Mouse (Mus musculus) left cerebral cortex, postnatal 25 days (tissue): Measurements from ENCODE around the gene Kif16b. TPM values are rescaled to one million over a fixed set of nuclear protein-coding genes. Genes with fewer than 3 reads are reported as not detected.
A peak's percentile ranks its signal among the peaks of the same experiment; 100 is the strongest.

Experiments used
- DNase-seq, 2 experiments: peaks; one replicate each; pipeline ENCODE4 v3.0.0; 2022; ENCODE audit warnings: low spot score in 2 of 2, mixed read lengths in 1 of 2
- intact Hi-C: fragments of 180-260 bp; cut with DNase I; formaldehyde crosslinking; loops from one replicate; pipeline ENCODE4 v1.15.1; 2025
- total RNA-seq, 2 experiments: library from RNA; stranded (reverse); gene quantifications; 2 replicates each; pipeline ENCODE4 v1.2.3; 2021

The Kif16b gene
- total RNA-seq, 2 experiments from 2014 or later: 10.2 to 12.7 TPM

DNA sequence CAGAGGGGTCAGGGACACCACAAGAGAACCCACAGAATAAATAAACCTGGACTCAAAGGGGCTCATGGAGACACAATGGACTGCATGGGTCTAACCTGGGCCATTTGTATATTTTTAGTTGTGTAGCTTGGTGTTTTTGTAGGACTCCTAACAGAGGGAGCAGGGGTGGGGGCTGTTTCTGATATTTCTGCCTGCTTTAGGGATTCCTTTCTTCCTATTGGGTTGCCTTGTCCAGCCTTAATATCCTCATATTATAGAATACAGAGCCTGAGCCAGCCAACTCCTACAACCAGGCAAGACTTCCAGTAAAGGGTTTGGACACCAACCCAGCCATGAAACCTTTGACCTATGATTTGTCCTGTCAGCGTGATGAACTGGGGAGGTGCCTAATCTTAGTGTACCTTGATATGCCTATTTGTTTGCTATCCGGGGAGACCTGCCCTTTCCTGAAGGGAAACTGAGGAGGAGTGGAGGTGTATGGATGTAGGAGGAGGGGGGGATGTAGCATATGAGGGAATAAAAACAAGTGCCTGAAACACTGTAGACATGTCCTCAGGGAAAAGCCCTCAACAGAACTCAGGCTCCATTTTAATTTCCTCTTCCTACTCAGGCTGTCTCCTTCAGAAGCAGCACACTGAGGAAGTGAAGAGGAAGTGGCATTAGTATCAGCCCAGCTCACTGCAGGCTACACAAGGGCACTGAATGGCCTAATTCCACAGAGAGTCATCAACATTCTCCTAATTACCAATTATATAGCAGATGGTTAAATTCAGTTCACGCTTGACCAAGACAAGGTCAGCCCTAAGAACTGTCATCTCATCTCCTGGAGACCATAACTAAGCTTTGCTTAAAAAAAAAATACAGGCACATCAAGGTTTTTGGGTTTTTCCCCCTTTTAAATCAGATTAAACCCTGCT, 207.1 kb downstream of the Kif16b start:
- intact Hi-C loops: no loop called here
- no peak for DNase-seq

DNA sequence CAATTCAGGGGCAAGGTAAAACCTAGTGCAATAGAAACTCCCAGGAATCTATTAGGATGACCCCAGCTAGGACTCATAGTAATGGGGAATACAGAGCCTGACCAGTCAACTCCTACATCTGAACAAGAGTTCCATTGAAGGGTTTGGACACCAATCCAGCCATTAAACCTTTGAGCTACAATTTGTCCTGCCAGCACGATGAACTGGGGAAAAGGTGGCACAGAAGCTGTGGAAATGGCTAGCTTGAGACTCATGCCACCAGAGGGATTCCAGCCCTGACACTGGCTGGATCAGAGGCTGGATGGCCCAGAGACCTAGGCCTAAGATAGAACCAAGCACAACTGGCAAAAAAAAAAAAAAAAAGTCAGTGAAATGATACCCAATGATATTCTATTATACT, 207.9 kb downstream of the Kif16b start:
- no peak for DNase-seq
- intact Hi-C loops: no loop called here

DNA sequence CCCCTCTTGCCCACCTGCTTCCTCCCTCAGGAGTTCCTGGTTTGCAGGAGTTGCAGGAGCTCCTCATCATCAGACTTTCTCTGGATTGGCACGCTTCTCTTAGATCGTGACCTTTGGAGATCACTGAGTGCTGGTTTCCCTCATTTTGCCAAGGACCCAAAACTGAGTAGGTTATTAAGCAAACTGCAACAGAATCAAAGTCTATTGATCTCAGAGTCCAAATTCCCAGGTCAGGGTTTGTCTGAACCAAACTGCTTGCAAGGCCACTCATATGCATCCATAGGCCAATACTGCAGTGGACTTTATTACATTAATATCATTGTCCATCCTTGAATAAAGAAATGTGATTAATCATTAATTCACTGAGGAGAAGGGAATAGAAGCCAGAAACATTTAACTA, 211.8 kb downstream of the Kif16b start:
- no peak for DNase-seq
- intact Hi-C loops: no loop called here

DNA sequence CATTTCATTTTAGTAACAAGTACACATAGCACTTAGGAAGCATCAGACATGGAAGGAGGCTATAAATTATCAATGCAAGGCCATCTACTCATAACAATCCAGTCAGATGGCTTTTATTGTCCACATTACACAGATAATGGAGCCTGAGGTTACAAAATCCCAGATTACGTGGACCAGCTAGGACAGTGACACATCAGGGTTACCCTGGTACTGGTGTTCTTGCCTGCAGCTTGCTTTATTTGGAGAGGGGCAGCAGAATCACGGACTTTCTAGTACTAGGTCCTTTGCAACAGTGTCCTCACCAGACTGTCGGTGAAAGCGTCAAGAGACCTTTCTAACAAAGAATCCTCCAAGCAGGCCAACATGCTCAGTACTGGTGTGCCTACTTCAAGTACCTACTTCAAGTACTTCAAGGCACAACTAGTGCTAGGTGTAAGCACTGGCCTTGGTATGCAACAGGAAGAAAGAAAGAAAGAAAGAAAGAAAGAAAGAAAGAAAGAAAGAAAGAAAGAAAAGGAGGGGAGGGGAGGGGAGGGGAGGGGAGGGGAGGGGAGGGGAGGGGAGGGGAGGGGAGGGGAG, 213.3 kb downstream of the Kif16b start:
- intact Hi-C loops: no loop called here
- DNase-seq: no peak

DNA sequence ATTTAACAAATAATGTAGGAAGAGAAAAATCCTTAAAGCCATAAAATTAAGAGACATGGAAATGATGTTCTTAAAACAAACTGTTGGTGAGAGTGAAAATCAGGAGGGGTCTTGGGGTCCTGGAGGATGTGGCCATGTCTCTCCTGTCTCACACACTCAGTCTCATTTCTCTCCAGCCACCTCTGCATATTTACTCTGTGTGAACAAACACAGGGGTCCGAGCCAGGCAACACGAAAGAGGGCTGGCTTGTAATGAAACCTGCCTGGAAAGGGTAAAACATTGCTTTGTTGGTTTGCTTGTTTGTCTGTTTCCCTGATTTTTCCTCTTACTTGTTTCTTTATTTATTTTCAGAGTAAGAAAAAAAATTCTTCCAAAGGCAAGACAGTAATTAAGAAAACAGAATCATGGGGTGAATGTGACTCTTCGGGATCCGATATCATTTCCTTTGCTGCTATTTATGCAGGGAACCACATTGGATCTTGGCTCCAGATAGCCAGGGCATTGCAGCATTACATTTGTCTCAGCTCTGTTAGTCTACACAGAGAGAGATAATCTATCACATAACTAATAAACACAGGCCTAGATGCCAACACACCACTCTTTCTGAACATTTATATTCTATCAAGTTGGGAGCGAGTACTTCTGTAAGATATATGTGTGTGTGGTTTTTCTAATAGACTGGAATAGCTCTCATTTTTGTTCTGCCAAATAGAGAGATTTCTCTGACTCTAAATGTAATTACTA, 218.2 kb downstream of the Kif16b start:
- DNase-seq: no peak
- intact Hi-C loops: no loop called here

DNA sequence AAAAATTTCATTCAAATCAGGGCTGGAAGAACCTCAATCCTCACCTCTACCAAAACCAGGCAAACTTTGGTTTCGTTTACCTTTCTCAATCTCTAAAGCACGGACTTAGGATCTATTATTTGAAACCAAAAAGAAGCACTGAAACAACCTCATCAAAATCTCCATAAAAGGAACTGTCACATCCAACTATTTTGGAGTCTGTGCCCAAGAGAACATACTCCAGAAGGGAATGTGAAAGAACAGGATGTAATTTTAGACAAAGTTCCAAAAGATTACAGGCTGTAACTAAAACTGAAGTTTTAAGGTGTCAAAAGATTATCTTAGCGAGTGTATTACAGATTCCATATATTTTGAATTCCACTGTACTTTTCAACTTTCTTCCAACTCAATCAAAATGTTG, 232.9 kb downstream of the Kif16b start:
- intact Hi-C loops: loop anchor here (5.0 kb wide), 2 partner anchors 64 to 266 kb away; no protein-coding TSS in a partner anchor
- peak in 1 of 2 experiments; percentile 37 for DNase-seq

DNA sequence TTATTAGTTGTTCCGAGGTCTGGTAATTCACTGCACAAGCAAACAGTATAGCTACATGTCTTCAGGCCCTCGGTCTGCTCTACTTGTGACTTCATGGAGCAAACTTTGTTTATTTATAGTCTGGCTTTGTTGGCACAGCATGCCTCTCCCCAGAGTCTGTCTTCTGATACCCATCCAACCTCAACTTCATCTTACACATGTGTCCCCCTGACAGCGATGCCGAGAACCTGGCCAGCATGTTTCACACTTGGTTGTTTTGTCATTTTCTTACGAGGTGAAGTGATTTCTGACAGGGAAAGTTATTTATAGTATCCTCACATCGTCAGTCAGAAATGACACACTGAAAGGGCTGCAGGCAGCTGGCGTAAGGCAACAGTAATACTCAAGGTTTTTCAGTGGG, 249.7 kb downstream of the Kif16b start:
- intact Hi-C loops: no loop called here
- no peak for DNase-seq

DNA sequence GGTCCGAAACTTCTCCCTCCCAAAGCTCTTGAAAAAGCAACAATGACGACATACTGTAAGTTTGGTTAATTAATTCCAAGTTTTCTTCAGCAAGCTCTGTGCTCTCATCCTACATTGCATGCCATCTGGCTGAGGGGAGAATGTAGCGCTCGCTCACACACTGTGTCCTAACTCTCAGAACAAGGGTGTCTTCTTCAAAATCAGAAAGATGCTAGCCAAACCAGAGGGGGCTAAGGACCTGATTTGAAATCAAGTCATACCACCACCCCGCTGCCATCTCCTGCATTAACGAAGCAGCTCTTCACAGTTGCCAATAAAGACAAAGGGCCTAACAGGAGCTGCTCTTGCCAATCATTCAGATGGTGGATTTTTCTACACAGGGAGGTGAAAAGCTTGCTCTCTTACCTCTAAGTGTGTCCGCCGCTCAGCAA, 253.3 kb downstream of the Kif16b start:
- DNase-seq: peak; percentile 59 to 93
- intact Hi-C loops: loop anchor here (2.0 to 10.0 kb wide), 3 partner anchors 83 to 383 kb away; no protein-coding TSS in a partner anchor

DNA sequence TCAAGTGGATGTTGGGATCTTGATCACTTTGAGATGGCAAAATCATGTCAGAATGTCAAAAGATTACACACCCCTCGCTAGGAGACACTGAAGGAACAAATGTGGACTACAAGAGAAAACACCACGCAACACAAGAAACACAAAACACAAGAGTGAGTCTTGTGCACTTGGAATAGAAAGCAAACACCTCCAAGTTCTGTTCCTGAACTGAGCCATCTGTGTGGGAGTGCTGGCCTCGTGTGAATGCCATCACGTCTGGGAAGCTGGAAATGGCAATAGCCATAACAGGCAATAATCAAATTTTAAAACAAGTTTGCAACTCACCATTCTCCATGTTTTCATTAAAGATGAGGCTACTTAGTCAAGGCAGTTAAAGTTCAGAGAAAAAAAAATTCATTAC, 254.5 kb downstream of the Kif16b start:
- intact Hi-C loops: loop anchor here (10.0 kb wide), 2 partner anchors 242 to 382 kb away; no protein-coding TSS in a partner anchor
- peak in 1 of 2 experiments; percentile 54 for DNase-seq

DNA sequence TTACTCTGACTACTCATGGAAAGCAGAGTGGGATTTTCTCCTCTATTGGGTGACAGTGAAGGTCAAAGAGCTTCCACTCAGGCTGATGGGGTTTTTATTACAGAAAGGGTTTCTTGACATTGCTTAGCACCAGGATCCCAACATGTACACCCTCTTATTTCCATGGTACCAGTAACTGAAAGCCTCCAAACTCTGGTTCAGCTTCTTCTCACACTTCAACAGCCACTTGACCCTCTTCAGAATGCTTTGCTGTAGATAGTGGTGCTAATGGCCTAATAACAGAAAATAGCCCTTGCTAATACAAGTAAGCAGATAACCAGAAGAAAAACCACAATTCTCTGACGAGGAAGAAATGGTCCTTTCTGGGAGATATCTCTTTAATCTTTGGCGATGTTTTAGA, 259.6 kb downstream of the Kif16b start:
- intact Hi-C loops: loop anchor here (10.0 kb wide), 2 partner anchors 237 to 377 kb away; no protein-coding TSS in a partner anchor

DNA sequence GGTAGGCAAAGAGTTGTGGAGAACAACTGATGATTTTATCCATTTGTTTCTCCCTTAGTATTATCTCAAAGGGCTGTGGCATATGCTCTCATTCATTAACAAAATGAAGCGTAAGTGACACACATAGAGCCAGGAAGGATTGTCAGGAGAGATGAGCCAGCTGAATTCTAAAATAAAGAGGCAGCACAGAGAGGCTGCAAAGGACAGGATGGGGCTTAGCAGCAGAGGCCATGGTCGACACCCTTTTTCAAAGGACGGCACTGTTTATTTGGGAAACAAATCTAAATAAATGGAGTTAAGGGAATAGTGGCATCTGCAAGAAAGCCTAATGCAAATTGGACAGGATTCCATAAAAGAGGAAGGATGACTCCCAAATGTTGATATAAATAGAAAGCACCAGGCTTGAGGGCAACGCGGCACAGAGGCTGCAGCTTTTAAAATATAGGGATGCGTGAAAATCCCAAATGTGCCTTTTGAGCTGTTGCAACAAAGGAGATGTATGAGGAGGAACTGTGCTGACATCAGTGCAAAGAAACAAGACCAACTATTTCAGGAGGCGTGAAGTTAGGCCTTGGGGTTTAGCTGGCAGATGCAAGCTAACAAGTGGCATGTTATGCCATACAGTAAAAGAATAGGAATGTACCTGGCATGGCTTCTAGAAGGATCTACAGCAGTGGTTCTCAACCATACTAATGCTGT, 265.6 kb downstream of the Kif16b start:
- DNase-seq: peak in 1 of 2 experiments; percentile 54
- intact Hi-C loops: no loop called here

More for the DNA sequence above, 259.6 kb downstream of the Kif16b start:
- DNase-seq: no peak

DNA sequence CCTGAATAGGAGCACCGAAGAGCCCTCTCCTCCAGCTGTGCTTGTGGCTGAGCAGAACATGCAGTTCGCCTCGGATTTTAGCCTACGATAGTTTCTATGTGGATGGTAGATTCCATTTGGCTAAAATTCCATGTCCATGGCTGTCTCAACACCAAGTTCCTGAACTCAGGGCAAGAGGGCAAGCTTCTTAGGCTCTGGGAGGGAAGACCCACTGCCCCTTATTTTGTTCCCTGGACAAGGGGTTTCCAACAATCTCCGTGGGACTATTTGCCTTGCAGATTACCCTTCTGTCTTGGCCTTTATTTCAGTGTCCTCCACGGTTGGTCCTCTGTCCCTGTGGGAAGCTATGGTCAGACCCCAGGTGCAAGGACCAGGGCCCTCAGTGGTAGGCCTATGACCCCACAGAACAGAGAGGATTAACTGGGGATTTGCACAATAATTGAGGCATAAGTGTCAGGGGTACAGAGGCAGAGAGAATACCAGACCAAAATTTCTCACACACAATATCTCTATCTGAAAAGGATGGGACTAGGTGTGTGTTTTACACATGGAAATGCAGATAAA, 267.3 kb downstream of the Kif16b start:
- intact Hi-C loops: no loop called here
- DNase-seq: no peak

DNA sequence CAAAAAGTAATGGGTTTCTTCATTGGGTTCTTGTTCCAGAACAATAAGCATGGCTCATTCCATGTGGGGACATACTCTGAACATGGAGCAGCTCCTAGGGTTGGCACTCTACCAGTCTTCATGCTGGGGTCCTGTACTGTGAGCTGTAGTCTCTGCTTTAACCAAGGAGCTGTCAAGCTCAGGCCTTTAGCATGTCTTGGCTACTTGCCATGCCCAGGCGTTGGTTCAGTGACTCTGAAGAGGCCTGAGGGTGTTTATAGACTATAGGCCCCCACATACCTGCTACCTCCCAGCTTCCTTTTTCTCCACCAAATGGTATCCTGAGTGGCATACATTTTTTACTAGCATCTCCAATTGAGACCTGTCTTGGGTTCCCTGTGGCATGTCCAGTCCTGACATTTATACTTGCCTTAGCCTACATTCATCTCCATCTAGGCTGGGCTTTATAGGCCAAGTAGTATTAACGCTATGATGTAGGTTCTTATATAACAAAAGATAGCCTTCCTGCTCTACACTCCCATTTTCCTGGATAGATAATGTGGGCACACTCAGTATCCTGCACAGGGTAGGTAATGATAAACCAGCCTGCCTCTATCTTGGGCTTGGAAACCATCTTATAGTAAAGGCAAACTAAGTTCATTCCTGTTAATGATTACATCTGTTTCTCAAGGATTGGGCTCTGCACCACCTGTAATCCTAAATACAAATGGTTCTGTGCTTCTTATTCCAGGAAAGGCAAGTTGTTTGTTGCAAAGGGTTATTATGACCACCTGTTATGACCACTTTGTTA, 271.6 kb downstream of the Kif16b start:
- no peak for DNase-seq
- intact Hi-C loops: no loop called here

DNA sequence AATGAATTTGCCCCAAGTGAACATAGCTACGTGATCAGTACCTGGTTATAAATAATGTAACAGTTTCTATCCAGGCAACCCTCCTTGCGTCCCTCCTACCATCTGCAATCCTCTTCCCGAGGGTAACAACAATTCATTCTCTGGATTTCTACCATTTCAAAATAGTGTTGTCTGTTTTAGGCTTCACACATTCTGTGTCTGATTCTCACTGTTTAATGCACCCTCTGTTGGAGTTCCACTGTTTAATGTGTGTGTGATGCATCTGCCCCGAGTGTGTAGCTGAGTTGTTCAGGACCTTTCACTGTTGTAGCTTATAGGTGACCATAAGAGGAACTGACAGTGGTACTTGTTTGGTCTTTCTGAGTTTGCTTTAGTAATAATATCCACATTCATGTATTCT, 275.6 kb downstream of the Kif16b start:
- DNase-seq: peak in 1 of 2 experiments; percentile 60
- intact Hi-C loops: no loop called here

DNA sequence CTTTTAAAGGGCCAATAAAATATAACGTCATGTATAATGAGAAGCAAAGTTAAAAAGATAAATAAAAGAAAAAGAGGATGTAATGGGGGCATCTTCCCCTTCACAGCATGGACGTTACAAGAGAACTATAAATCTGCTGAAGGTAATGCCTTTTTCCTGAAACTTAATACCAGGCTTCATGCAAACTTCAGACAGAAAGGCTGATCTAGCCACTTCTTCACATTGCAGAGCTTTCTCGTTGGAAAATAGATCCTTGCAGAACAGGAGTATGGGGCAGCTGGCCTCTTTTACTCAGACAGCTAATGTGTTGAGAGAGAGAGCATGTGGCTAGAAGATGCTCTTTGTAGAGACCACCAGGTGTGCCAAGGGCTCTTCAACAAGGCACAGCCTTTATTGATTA, 276.2 kb downstream of the Kif16b start:
- DNase-seq: no peak
- intact Hi-C loops: no loop called here

DNA sequence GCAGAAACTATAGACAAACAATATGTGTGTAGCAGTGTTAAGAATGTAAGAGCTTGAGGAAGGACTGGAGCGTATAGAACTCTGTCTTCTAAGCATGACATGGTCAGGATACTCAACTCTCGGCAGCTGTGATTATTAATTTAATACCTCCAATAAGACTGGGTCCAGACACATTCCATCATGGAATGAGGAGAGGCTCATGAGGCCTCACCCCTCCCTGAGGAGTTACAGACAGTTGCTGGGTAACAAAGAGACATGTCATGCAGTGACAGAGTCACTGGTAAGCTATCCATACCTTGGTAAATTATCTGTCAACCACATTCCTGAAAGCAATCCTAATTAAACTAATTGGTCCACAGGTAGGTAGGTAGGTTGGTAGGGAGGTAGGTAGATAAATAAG, 277.1 kb downstream of the Kif16b start:
- no peak for DNase-seq

DNA sequence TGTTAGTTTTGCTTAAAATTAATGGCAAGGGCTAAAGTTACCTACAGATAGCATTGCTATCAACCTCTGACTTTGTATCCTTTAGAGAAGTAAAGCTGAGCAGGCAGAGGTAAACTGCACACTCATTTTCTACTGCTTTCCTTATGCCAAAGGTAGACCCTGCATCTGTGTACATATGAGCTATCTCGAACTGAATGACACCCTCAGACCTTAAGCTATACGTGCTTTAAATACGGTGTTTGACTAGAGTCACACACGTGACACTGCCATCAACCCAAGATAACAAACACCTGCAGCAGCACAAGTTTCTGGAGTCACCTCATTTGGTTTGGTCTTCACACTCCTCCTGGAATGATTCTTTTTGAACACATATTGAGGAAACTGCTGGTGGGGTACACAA, 280.2 kb downstream of the Kif16b start:
- DNase-seq: no peak
- intact Hi-C loops: no loop called here

More for the DNA sequence above, 277.1 kb downstream of the Kif16b start:
- intact Hi-C loops: no loop called here

DNA sequence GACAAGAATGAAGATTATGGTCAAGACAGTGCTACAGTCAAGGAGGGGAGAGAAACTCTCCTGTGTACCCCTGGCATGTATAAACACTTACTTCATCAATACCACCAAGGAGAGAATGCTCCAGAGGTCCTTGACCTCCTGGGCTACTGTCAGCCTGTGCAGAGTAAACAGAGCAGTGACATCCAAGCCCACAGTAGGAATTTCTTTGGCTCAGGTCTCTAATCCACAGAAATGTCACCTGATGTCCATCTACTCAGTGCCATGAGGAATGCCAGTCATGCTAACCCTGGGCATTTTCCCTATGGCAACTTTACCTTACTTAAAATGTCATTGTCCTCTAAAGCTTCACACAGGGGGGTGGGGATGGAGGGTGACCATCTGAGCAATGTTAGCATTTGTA, 281.4 kb downstream of the Kif16b start:
- intact Hi-C loops: no loop called here
- DNase-seq: no peak
